Mouse (Mus musculus) adrenal gland (tissue): Measurements from ENCODE around the gene Slc22a14.

ENCODE experiments used
- intact Hi-C: fragments of 180-260 bp; cut with DNase I; formaldehyde crosslinking; loops from one replicate; pipeline ENCODE4 v1.15.1; 2025

The Slc22a14 gene

GRCm38 (mm10) chr9:119357331-119358057 lies 7.9 kb downstream of the Slc22a14 start, which contains the start of gene Xylb:
TSS of gene Xylb (plus strand) at chr9:119357381.
- intact Hi-C loops: loop anchor here (2.0 to 10.0 kb wide), 3 partner anchors 45 to 73 kb away; partner anchors contain the start of gene Acvr2b

DNA sequence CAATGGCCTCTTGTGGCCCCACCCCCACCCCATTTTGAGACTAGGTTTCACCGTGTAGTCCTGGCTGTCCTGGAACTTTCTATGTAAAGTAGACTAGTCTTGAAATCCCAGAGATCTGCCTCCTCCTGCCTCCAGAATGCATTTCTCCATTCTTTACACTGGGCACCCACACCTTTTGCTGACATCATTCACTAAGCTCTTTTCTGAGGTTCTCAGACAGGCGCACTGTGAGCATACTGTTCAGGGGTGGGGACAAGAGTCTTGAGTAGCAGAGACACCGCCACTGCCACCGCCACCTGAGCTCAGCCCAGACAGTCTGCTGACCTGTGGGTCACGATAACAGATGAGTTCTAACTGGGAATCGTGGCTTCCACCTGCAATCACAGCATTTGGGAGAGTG lies 9.4 kb downstream of the Slc22a14 start:
- intact Hi-C loops: loop anchor here (2.0 to 10.0 kb wide), 3 partner anchors 46 to 75 kb away; partner anchors contain the start of gene Acvr2b

DNA sequence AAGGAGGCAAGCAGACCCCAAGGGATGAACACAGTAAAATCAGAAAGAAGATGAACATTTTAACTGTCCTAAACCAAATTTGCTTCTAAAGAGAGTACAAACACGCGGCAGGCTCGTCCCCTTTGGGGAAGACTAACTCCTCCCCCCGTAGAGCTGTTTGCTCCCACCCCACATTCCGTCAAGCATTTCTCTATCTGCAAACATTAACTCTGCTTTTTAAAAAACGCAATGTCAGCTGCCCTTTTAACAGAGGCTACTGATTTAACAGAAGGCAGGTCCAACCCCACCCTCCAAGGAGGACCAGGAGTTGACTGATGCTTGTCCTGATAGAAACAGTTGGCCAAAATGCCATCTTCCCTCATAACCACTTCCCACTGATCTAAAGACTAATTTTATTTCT lies 11.4 kb downstream of the Slc22a14 start:
- intact Hi-C loops: loop anchor here (5.0 to 10.0 kb wide), 2 partner anchors 49 to 197 kb away; partner anchors contain the start of genes Acaa1b and Gm47289

GRCm38 (mm10) chr9:119352060-119352459 lies 13.3 kb downstream of the Slc22a14 start:
- intact Hi-C loops: loop anchor here (5.0 to 10.0 kb wide), 2 partner anchors 47 to 195 kb away; partner anchors contain the start of genes Acaa1b and Gm47289

DNA sequence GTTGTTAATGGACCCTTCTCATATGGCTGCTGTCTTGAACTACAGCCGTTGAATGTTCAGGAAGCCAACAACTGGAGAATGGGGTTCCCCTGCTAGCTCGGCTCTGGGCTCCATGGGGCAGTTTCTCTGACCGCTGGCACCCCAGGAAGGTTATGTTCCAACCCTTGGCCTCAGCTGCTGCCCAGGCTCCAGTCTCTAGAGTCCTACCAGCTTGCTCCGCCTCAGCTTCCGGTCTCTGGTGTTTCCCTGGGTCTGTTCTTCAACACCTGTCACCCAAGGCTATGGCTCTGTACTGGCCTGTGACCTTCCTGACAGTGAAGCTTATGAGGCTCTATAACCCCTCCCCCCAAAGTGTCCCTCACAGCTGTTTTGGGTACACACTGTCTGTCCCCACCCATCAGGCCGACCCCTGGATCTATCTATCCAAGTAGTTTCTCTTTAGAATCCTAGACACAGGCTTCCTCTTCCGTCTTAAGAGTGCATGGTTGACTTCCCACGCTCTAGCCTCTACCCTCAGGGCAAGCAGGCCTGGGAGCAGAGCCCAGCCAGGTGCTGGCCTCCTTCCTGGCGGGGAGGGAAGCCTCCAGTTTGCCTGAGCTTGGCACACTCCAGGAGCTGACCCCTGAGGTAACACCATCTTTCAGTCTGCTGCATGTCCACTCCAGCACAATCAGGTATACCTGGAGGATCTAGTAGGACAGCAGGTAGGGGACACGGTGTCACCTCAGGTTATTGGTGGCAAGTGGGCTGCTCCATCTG lies 14.2 kb downstream of the Slc22a14 start:
- intact Hi-C loops: loop anchor here (5.0 to 10.0 kb wide), 2 partner anchors 46 to 194 kb away; partner anchors contain the start of genes Acaa1b and Gm47289

DNA sequence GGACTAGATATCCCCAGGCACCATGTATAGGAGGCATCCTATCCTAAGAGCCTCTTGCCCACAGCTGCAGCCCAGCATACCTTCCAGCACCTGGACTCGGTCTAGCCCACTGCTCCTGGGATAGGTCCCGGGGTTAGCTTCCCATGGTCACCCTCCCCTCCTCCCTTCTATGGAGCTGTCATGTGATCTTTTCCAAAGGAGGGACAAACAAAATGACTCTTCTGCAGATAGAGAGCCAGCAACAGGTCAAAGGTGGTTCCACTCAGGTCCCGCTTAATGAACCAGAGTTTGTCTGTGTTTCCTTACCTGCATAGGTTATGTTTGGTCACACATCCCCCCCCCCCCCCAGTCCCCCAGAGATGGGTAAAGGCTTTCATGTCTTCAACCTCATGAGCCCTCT lies 14.8 kb downstream of the Slc22a14 start:
- intact Hi-C loops: loop anchor here (5.0 to 10.0 kb wide), 2 partner anchors 46 to 193 kb away; partner anchors contain the start of genes Acaa1b and Gm47289

DNA sequence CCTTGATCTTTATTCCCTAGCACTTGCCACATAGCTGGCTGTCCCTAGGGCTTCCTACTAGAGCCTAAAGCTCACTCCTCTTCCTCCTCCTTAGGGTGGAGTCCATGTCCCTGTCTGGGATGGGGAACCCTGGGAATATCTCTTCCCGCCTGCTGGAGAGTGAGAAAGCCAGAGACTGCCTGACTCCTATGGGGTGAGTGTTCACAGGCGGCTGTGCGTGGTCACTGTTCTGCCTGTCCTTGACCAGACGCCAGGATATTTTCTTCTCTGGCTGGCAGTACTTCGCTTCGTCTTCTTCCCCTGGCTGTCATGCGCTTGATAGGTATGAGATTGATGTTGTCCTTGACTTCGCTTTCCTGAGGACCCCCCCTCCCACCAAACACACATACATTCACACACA lies 19.0 kb downstream of the Slc22a14 start:
- intact Hi-C loops: no loop called here

GRCm38 (mm10) chr9:119342728-119343127 lies 22.6 kb downstream of the Slc22a14 start:
- intact Hi-C loops: no loop called here

DNA sequence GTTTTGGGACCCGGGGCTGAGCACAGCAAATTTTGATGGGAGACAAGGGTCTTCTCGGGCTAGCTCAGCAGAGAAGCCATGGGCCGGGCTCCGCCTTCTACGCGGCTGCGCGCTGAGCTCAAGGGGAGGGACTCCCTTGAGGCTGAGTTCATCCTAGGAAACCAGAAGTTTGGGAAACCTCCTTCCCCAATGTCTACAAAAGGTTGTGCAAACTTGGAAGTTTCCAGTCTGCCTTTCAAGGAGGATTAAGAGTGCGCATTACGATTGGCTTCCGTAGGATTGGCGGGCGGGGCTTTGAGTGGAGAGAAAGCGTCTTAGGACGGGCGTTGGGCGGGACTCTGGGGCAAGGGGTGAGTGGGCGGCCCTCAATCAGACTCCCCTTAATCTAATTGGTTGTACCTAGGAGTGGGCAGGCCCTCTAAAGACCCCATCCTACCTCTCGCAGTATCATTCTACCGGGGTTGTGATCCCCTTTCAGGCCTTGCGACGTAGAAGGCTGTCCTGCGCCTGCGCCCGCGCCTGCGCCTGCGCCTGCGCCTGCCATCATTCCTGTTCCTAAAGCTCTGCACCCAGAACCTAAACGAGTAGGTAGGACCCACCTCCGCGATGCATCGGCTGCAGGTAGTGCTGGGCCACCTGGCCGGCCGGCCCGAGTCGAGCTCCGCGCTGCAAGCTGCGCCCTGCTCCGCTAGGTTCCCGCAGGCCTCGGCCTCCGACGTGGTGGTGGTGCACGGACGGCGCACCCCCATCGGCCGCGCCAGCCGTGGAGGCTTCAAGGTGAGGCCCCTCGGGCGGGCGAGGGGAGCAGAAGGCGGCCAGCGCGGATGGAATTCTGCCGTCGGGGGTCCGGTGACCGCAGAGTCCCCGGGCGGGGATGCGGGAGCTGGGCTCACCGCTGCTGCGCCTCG lies 24.2 kb downstream of the Slc22a14 start, which contains the start of gene Myd88:
Gene Myd88, minus strand, starts transcription at position 503 of the 908 bp plus-strand sequence.
- intact Hi-C loops: loop anchor here (2.0 kb wide), 1 partner anchor 18 kb away; the partner anchor contains the start of gene Oxsr1

- intact Hi-C loops: loop anchor here (2.0 kb wide), 1 partner anchor 17 kb away; the partner anchor contains the start of gene Oxsr1
Observed at GRCm38 (mm10) chr9:119340212-119340580, 25.2 kb downstream of the Slc22a14 start.

DNA sequence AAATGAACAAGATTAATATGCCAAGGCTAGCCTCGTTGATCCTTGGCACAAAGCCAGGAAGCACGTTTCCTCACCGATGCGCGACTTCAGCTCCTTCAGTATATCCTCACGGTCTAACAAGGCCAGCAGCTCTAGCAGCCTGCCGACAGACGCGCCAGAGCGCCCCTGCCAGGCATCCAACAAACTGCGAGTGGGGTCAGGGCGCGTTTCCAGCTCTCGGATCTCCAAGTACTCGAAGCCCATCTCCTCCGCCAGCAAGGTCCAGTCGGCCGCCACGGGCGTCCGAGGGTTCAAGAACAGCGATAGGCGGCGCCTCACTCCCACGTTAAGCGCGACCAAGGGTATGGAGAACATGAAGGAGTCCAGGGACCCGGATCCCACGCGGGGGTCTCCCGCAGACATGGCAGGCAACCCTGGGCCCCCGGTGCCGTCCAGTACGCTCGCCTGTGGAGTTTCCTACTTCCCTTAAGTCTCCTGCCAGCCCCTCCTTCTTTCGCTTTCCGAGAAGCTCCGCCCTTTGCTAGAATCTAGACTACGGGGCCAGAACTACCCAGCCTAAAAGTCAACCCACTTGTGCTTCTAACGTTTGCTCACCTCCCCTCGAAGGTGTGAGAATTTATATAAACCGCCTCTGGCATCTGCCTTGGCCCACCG lies 25.7 kb downstream of the Slc22a14 start, which contains the start of gene Acaa1a:
Gene Acaa1a, plus strand, starts transcription at position 119 of the 654 bp plus-strand sequence.
- intact Hi-C loops: loop anchor here (2.0 kb wide), 1 partner anchor 17 kb away; the partner anchor contains the start of gene Oxsr1

GRCm38 (mm10) chr9:119339106-119339505 lies 26.2 kb downstream of the Slc22a14 start:
- intact Hi-C loops: no loop called here

DNA sequence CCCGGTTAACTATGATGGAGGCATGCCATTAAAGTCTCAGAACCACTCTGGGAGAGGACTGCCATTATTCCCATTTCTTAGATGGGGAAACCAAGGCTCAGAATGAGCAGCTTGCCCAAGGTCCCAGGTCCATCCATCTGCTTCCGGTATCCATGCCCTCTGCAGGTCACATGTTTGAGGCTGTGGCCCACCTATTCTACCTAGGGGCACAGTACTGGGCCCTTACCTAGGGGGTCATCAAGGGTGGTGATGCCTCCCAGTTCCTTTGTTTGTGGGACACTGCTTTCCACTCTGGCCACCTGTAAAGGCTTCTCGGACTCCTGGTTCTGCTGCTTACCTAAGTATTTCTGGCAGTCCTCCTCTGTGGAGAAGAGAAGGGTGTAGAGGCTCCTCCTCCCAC lies 27.0 kb downstream of the Slc22a14 start:
- intact Hi-C loops: no loop called here

DNA sequence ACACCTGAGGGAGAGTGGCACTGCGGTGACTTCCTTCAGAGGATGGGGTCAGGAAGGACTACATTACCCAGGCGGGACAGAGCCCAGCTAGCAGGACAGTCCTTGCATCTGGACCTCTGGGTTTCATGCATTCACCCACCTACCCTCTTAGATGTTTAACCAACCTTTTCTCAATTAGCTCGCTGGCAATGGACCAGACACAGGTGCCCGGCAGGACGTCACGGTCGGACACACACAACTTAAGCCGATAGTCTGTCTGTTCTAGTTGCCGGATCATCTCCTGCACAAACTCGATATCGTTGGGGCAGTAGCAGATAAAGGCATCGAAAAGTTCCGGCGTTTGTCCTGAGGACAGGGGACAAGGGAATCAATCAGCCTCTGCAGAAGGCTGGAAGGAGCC lies 27.5 kb downstream of the Slc22a14 start:
- intact Hi-C loops: no loop called here

DNA sequence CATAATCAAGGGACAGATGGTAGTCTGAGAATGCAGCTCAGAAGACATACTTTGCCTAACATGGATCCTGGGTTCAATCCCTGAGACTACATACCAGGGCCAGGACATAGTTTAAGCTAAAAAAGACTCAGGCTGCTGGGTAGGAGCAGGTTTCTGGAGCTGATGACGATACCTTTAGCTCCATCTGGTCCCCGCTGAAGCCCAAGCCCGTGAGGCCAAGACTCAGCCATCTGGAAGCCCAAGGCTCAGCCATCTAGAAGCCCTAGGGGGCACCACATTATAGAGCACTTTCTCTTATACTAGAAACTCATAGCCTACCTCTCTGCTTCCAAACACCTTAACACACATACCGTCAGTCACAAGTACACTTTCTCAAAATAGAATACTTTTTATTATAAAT lies 29.8 kb downstream of the Slc22a14 start:
- intact Hi-C loops: no loop called here

GRCm38 (mm10) chr9:119334834-119335233 lies 30.5 kb downstream of the Slc22a14 start:
- intact Hi-C loops: no loop called here

- intact Hi-C loops: no loop called here
Observed at GRCm38 (mm10) chr9:119334324-119334723, 31.0 kb downstream of the Slc22a14 start.

DNA sequence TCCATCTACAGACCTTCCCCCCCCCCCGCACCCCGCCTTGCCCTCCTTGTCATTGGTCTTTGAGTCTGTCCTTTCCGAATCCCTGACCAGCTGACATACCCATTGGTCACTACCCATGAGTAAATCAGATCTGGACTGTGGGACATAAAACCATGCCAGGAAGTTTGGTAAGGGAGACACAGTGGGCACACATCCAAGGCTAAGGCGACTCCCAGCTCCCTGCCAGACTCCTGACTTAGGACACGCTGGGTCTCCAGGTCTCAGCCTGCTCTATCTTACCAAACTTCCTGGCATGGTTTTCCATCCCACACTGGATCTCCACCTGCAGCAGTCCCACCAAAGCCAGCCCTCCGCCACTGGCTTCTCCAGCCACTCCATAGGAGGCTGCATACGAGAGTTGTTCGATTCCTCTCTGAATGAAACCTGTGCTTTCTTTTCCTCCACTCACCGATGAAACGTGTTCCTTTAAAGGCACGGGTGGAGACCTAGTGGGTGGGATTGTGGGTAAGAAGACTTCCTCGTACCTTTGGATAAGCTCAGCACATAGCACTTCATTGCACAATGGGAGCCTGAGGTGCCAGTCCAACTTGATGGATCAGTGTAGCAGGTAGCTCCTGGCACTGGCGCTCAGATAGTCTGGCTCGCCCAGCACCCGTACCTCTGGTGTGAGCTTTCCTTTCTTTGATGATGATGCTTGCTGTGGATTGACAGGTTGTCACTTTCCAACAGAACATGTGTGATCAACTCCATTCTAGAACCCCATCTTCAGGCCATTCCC lies 35.0 kb downstream of the Slc22a14 start:
- intact Hi-C loops: no loop called here

- intact Hi-C loops: no loop called here
Observed at GRCm38 (mm10) chr9:119328488-119328887, 36.9 kb downstream of the Slc22a14 start.
